Mouse (Mus musculus) stomach, embryonic 14.5 days (tissue): ENCODE data around the gene Cmtm7. TPM values are rescaled to one million over a fixed set of nuclear protein-coding genes. Genes with fewer than 3 reads are reported as not detected.
A peak's percentile ranks its signal among the peaks of the same experiment; 100 is the strongest.

Experiments
- ATAC-seq: fragments of 200-750 bp; cut with Nextera tagmentation; 2 replicates; pipeline ENCODE4 v1.8.0; 2017; ENCODE audit warnings: low read depth, moderate TSS enrichment; ENCODE audit not compliant: insufficient number of reproducible peaks, insufficient read depth, low FRiP score
- H3K27ac ChIP-seq: fragments of 300-500 bp; sonication (generic); 2 replicates; pipeline ENCODE4 v1.5.1; 2014; ENCODE audit warnings: mild to moderate bottlenecking, low read length, moderate library complexity, mixed read lengths
- H3K27me3 ChIP-seq: fragments of 300-500 bp; sonication (generic); 2 replicates; pipeline ENCODE4 v1.6.1; 2014; ENCODE audit warnings: low read length, control low read depth, mixed read lengths; ENCODE audit not compliant: control insufficient read depth, insufficient read depth
- H3K36me3 ChIP-seq: fragments of 300-500 bp; sonication (generic); 2 replicates; pipeline ENCODE4 v1.6.1; 2014; ENCODE audit warnings: mild to moderate bottlenecking, control low read depth, low read length, moderate library complexity, mixed read lengths; ENCODE audit not compliant: control insufficient read depth, insufficient read depth
- H3K4me1 ChIP-seq: fragments of 300-500 bp; sonication (generic); 2 replicates; pipeline ENCODE4 v1.6.1; 2014; ENCODE audit warnings: low read length, control low read depth, mixed read lengths; ENCODE audit not compliant: control insufficient read depth, insufficient read depth
- H3K4me2 ChIP-seq: fragments of 300-500 bp; sonication (generic); replicated peaks from 2 replicates; pipeline ENCODE4 v1.6.1; 2014; ENCODE audit warnings: low read depth, low read length, control low read depth
- H3K4me3 ChIP-seq: fragments of 300-500 bp; sonication (generic); 2 replicates; pipeline ENCODE4 v1.5.1; 2014; ENCODE audit warnings: low read depth, low read length, control low read depth
- H3K9ac ChIP-seq: fragments of 300-500 bp; sonication (generic); replicated peaks from 2 replicates; pipeline ENCODE4 v1.6.1; 2014; ENCODE audit warnings: low read depth, mild to moderate bottlenecking, control low read depth, low read length, moderate library complexity, mixed read lengths
- H3K9me3 ChIP-seq: fragments of 300-500 bp; sonication (generic); 2 replicates; pipeline ENCODE4 v1.6.1; 2016; ENCODE audit warnings: low read depth, low read length, control low read depth; ENCODE audit not compliant: control insufficient read depth
- WGBS: fragments of 180-500 bp; shearing (Covaris S2); extraction: QIAGEN DNeasy Blood & Tissue Kit; methylation state at CpG from one replicate; pipeline ENCODE4 v1.1.7; 2014; 5-methylcytosine and 5-hydroxymethylcytosine counted together
- polyA plus RNA-seq: library from polyadenylated mRNA; unstranded; fragments of >200 nt; fragmentation: Nextera tagmentation; extraction: Ambion mirVana; gene quantifications from 2 replicates; pipeline ENCODE4 v1.2.1, GENCODE M21; 2014

The Cmtm7 gene
- polyA plus RNA-seq, 1 experiment from 2014 or later, result 101 TPM

DNA sequence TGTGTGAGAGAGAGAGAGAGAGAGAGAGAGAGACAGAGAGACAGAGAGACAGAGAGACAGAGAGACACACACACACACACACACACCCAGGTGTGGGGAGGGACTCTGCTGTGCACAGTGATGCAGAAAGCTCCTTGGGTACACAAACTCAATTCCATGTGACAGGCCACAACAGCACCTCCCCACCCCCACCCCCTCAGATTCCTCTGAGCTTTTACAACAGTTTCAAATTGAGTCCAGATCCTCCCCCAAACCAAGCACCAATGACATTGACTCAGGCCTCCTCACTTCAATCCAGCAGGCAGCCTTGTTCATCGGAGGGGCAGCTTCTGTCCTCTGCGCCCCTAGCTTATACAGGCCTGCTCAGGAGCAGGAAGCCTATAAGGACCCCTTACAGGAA lies 14.1 kb downstream of the Cmtm7 start:
- no peaks in the 10 kb centered on the region for H3K9me3 ChIP-seq
- H3K27ac ChIP-seq, result no peak overlapping the region
- no peaks in the 10 kb centered on the region for H3K27me3 ChIP-seq
- 83% methylated on average over 2 of the region's 2 CpGs for WGBS
- no peak overlapping the region for H3K4me3 ChIP-seq
- ATAC-seq, result no peak
- H3K4me1 ChIP-seq, result no peaks in the 10 kb centered on the region
- H3K9ac ChIP-seq, result no peak overlapping the region
- no peaks in the 10 kb centered on the region; the same call in 1 of the 2 replicates for H3K36me3 ChIP-seq
- H3K4me2 ChIP-seq, result no peak overlapping the region

DNA sequence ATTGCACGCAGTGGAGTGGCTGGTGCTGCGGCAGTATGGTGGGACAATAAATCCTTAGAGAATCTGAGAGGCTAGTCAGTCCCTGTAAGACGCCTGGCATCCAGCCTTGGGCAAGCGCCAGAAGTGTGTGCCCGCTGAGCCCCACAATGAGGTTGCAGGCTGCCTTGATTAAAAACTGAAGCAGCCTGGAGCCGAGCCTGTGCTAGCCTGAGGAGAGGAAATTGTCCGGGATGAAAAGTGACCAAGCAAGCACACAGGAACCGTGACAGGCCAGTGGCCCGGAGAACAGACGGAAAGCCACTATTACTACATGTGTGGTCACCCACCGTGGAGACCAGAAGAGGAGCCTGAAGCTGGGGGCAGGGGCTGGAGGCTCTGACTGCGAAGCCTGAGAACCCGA lies 14.6 kb downstream of the Cmtm7 start:
- Histone ChIP-seq H3K4me3 (no peak overlapping the region), H3K27ac (no peak overlapping the region), H3K36me3 (no peaks in the 10 kb centered on the region; the same call in 1 of the 2 replicates), H3K9ac (no peak overlapping the region), H3K4me1 (no peaks in the 10 kb centered on the region), H3K27me3 (no peaks in the 10 kb centered on the region), H3K4me2 (no peak overlapping the region), H3K9me3 (no peaks in the 10 kb centered on the region)
- no peak for ATAC-seq
- WGBS, result 83% methylated on average over 13 of the region's 13 CpGs

DNA sequence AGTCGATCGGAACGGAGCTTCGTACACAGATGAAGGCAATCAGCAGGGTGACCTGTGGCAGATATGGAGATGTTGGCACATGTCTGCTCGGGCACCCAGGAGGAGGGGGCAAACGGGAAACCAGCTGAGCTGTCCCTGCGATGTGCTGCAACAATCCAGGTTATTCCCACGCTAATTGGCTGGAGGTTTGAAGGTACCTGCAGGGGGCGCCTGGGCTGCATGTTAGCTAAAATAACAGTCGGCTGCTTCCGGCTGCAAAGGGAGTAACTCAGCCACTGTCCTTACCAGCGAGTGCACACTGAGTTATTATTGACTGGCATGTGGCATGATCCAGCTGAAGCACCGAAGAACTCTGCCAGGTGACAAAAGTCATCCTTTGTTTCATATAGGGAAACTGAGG lies 18.3 kb downstream of the Cmtm7 start:
- Histone ChIP-seq H3K27ac (no peak overlapping the region), H3K27me3 (no peaks in the 10 kb centered on the region), H3K4me2 (no peak overlapping the region), H3K36me3 (peaks cover 15% of the 10 kb centered on the region; the same call in 1 of the 2 replicates), H3K9me3 (no peaks in the 10 kb centered on the region), H3K9ac (no peak overlapping the region), H3K4me3 (no peak overlapping the region), H3K4me1 (no peaks in the 10 kb centered on the region)
- ATAC-seq, result no peak
- WGBS, result 64% methylated on average over 13 of the region's 13 CpGs

DNA sequence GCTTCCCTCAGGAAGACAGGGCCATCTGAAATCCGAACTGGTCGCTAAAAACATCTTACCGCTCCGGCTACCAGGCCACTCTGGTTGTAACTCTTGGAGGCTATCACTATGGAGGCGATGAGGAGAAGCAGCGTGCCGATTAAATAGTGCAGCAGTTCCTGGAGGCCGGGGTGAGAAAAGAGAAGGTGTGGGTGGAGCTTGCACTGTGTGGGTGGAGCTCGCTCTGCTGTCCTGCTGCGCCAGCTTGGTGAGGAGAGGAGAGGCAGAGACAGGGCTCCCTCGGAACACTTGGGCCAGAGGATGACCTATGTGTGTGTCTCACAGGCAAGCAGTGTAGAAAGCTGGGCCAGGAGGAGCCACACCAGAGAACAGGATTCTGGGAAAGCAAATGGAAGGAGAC lies 19.8 kb downstream of the Cmtm7 start:
- Histone ChIP-seq H3K9me3 (no peaks in the 10 kb centered on the region), H3K27ac (no peak overlapping the region), H3K4me1 (no peaks in the 10 kb centered on the region), H3K4me2 (no peak overlapping the region), H3K27me3 (no peaks in the 10 kb centered on the region), H3K4me3 (no peak overlapping the region), H3K36me3 (peaks cover 18% of the 10 kb centered on the region), H3K9ac (no peak overlapping the region)
- WGBS, result 67% methylated on average over 11 of the region's 11 CpGs
- ATAC-seq, result no peak

DNA sequence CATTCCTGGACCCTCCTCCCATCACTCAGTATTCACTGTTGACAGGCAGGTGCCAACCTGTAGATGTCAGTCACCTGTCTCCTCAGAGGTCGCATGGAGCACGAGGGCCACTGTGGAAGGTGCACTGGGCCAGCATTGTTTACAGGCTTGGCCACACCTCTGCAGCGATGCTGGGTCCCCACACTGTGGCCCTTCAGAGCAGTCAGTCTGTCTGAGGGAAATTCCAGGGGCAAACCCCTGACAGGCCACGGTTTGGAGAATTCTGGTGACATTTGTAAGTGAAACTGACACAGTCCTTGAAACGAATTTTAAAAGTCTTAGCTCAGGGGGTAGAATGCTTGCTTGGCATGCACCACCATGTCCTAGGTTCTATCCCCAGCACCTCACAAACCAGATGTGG lies 21.3 kb downstream of the Cmtm7 start:
- H3K9ac ChIP-seq, result no peak overlapping the region
- H3K36me3 ChIP-seq, result peaks cover 21% of the 10 kb centered on the region
- H3K4me1 ChIP-seq, result no peaks in the 10 kb centered on the region
- no peak overlapping the region for H3K27ac ChIP-seq
- no peak overlapping the region for H3K4me3 ChIP-seq
- WGBS, result 80% methylated on average over 5 of the region's 5 CpGs
- H3K27me3 ChIP-seq, result no peaks in the 10 kb centered on the region
- no peak overlapping the region for H3K4me2 ChIP-seq
- H3K9me3 ChIP-seq, result no peaks in the 10 kb centered on the region
- no peak for ATAC-seq

DNA sequence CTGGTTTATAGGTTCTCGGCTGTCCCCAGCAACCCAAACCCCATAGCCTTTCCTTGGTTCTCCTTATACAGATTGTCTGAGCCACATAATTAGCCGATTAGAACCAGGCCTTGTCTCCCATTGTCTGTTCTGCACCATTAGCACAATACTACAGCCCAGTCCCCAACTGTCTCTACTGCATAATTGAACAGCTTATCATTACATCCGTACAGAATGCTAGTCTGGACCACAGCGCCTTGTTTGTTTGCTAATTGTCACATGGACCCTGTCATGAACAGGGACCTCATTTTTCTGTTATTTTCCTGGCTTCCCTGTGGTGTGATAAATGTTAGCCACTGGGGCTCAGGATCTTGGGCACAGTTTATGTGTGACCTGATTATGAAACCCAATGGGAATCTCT lies 21.8 kb downstream of the Cmtm7 start:
- 89% methylated on average over 4 of the region's 4 CpGs for WGBS
- no peak for ATAC-seq
- no peaks in the 10 kb centered on the region for H3K9me3 ChIP-seq
- H3K9ac ChIP-seq, result no peak overlapping the region
- no peak overlapping the region for H3K4me2 ChIP-seq
- peaks cover 21% of the 10 kb centered on the region for H3K36me3 ChIP-seq
- H3K4me1 ChIP-seq, result no peaks in the 10 kb centered on the region
- H3K4me3 ChIP-seq, result no peak overlapping the region
- H3K27ac ChIP-seq, result no peak overlapping the region
- H3K27me3 ChIP-seq, result no peaks in the 10 kb centered on the region

DNA sequence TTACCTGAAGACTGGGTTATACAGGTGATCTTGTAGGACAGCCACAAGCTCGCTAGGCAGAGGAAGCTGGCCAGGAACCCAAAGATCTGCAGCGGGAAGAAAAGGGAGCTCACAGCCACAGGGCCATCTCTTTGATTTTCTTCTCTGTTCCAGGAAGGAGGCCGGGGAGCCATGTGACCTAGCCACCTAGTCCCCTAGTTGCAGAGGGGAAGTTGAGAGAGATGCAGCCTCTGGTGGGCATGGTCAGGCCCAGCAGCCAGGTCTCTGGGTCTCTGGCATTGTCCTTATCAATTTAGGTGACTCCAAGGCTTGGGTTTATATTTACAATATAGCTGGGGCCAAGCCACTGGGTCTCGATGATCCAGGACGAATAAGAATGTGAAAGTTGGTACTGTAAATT lies 22.9 kb downstream of the Cmtm7 start:
- Histone ChIP-seq H3K9ac (no peak overlapping the region), H3K27me3 (no peaks in the 10 kb centered on the region), H3K27ac (no peak overlapping the region), H3K4me2 (no peak overlapping the region), H3K4me1 (no peaks in the 10 kb centered on the region), H3K4me3 (no peak overlapping the region), H3K36me3 (peaks cover 21% of the 10 kb centered on the region), H3K9me3 (no peaks in the 10 kb centered on the region)
- WGBS, result 88% methylated on average over 5 of the region's 5 CpGs
- ATAC-seq, result no peak

DNA sequence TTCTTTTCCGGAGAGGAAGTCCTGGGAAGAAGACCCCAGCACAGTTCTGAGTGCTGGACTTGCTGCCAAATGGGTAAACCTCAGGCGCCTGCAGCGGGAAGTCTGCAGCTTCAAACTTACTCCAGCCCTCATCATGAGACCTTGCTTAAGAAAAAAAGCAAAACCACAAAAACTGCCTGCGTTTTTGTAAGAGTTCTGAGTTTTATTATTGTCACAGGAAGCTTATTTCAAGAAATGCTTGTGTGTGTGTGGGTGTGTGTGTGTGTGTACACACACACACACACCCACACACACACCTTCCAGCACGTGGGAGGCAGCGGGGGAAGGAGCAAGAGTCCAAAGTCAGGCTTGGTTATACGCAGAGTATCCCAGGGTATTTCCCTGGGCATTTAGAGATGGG lies 23.4 kb downstream of the Cmtm7 start:
- Histone ChIP-seq H3K9me3 (no peaks in the 10 kb centered on the region), H3K4me2 (no peak overlapping the region), H3K36me3 (peaks cover 21% of the 10 kb centered on the region), H3K27me3 (no peaks in the 10 kb centered on the region), H3K27ac (no peak overlapping the region), H3K9ac (no peak overlapping the region), H3K4me3 (no peak overlapping the region), H3K4me1 (no peaks in the 10 kb centered on the region)
- 80% methylated on average over 7 of the region's 7 CpGs for WGBS
- no peak for ATAC-seq

DNA sequence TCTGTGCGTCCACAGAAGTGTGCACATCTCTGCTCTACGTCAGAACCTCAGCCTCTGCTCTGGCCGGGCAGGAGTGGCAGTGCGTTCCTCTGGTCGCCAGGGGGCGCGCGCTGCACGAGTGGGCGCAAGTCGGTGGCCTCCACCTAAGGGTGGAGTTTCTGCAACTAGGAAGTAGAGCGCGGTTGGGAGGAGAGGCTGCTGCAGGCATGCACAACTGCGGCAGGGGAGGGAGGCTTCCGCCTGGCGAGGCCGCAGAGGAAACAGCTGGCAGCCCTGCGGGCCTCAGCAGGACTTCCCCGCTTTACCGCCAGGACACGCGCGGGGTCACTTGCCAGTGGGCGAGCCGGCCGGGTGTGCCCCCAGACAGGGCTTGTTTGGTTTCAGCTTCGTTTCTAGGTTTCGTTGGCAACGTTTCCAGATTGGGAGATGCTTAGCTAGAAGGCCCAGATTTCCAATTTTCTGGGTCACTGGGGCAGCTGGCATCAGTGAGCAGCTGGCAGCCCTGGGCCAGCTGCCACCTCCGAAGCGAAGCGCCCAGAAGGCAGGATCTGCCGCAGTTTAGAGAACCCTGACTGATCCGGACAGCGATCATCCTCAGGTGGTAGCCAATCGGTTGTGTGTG lies 28.7 kb downstream of the Cmtm7 start:
- H3K27ac ChIP-seq, result peak overlapping the region; percentile 63
- peak; percentile 91 for ATAC-seq
- 6% methylated on average over 36 of the region's 36 CpGs for WGBS
- H3K4me3 ChIP-seq, result peak overlapping the region; percentile 45
- H3K9ac ChIP-seq, result peak overlapping the region; percentile 58
- peak overlapping the region; percentile 68 for H3K4me2 ChIP-seq
- H3K4me1 ChIP-seq, result no peaks in the 10 kb centered on the region
- H3K9me3 ChIP-seq, result no peaks in the 10 kb centered on the region
- no peaks in the 10 kb centered on the region for H3K27me3 ChIP-seq
- peaks cover 23% of the 10 kb centered on the region for H3K36me3 ChIP-seq
